Mouse (Mus musculus) bone marrow macrophage, adult 2 months (primary cell): ENCODE measurements around the gene Hic2.

Experiments used
- CTCF ChIP-seq: IDR thresholded peaks from 2 replicates; pipeline ENCODE4 v1.5.1; 2012; ENCODE audit warnings: low read depth, mild to moderate bottlenecking, low read length, moderate library complexity
- POLR2A ChIP-seq: IDR thresholded peaks from 2 replicates; pipeline ENCODE4 v1.6.1; 2012; ENCODE audit warnings: mild to moderate bottlenecking, low read depth, low read length, borderline replicate concordance

DNA sequence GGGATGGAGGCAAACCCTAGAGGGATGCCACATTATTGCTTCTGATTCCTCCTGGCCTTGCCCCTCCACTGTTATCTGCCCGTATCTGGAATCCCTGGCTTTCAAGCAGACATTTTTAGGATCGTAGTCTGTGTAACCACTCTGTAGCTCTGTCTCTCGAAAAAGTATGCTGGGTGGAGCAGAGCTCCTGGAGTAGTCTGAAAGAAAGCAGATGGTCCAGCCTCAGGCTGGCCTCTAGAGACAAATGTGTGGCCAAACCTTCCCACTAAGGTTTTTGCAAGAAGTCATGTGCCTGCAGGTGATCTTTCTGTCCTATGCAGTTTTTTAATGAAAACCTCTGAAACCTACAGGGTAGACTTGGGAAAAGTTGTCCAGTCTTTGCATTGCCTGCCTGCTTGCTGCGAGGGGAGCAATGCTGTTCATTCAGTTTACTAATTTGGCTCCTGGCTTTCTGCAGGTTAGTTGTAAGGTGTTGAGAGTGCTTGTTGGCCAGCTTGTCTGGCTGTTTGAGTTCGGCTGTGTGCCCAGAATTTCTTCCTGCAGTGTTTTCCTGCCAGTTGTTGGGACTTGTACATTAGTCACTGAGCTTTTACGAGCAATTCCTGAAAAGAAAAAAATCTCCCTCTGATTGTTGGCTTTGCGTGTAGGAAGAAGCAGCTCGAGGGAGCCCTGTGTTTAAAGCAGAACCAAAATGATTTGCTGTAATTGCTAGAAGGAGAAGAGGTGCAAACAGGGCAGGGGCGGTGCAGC lies 1.7 kb downstream of the Hic2 start:
- TF ChIP-seq CTCF: no peak
- no peak for TF ChIP-seq POLR2A
